Mouse (Mus musculus): ENCODE results near the gene Ddx31. TPM values are rescaled to one million over a fixed set of nuclear protein-coding genes. Genes with fewer than 3 reads are reported as not detected.
A peak's percentile ranks its signal among the peaks of the same experiment; 100 is the strongest.

The Ddx31 gene
- polyA plus RNA-seq, 1 experiment = 4.0 TPM

GRCm38 (mm10) chr2:28915768-28916512, 75.7 kb downstream of the Ddx31 start:
- TF ChIP-seq GATA1 (IDR thresholded peaks at IDR 0.05; ENCODE audit: borderline replicate concordance, low read length) = no peak
- no peak for TF ChIP-seq FLI1 (IDR thresholded peaks at IDR 0.05; ENCODE audit: low read length)
- H3K4me1 ChIP-seq = peaks cover 42% of the 10 kb centered on the region
- H3K27me3 ChIP-seq (replicated peaks) = peaks cover 94% of the 10 kb centered on the region
- no peak overlapping the region for H3K4me3 ChIP-seq (replicated peaks)
- H3K9me3 ChIP-seq = 0 out of 2 replicates have a peak, but pooled peaks cover 3% of the 10 kb centered on the region
- H3K36me3 ChIP-seq (replicated peaks; ENCODE audit: low read length) = no peaks in the 10 kb centered on the region

GRCm38 (mm10) chr2:28916513-28916865, 76.3 kb downstream of the Ddx31 start, which contains the start of gene Barhl1:
Gene Barhl1, minus strand, starts transcription at chr2:28916668.
- H3K4me1 ChIP-seq = peaks cover 39% of the 10 kb centered on the region
- H3K27me3 ChIP-seq (replicated peaks) = peaks cover 94% of the 10 kb centered on the region
- TF ChIP-seq GATA1 (IDR thresholded peaks at IDR 0.05; ENCODE audit: borderline replicate concordance, low read length) (no peak), FLI1 (IDR thresholded peaks at IDR 0.05; ENCODE audit: low read length) (no peak)
- peak within 1 kb of the TSS; percentile 62 for H3K4me3 ChIP-seq (replicated peaks)
- H3K9me3 ChIP-seq = 0 out of 2 replicates have a peak, but pooled peaks cover 3% of the 10 kb centered on the region
- no peaks in the 10 kb centered on the region for H3K36me3 ChIP-seq (replicated peaks; ENCODE audit: low read length)

DNA sequence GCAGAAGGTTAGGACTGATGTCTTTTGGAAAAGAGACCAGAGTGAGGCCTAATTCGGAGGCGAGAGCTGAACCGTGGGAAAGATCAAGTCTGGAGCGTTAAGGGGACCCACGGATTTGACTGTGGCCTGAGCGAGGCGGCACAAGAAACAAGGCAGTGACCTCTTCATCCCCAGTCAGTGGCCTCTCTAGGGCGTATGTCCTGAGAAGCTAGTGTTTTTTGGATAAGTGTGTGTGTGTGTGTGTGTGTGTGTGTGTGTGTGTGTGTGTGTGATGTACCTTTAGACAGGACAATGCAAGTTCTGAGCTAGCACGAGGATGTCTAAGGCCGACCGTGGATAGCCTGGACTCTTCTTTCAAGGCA, 76.9 kb downstream of the Ddx31 start:
- Histone ChIP-seq H3K9me3 (0 out of 2 replicates have a peak, but pooled peaks cover 3% of the 10 kb centered on the region), H3K36me3 (replicated peaks; ENCODE audit: low read length) (no peaks in the 10 kb centered on the region), H3K4me3 (replicated peaks) (no peak overlapping the region), H3K27me3 (replicated peaks) (peaks cover 94% of the 10 kb centered on the region), H3K4me1 (peaks cover 33% of the 10 kb centered on the region)
- TF ChIP-seq GATA1 (IDR thresholded peaks at IDR 0.05; ENCODE audit: borderline replicate concordance, low read length) = no peak
- no peak for TF ChIP-seq FLI1 (IDR thresholded peaks at IDR 0.05; ENCODE audit: low read length)

- no peak for TF ChIP-seq GATA1 (IDR thresholded peaks at IDR 0.05; ENCODE audit: borderline replicate concordance, low read length)
- no peak for TF ChIP-seq FLI1 (IDR thresholded peaks at IDR 0.05; ENCODE audit: low read length)
- peaks cover 94% of the 10 kb centered on the region for H3K27me3 ChIP-seq (replicated peaks)
- H3K4me1 ChIP-seq = peaks cover 33% of the 10 kb centered on the region
- H3K4me3 ChIP-seq (replicated peaks) = peak overlapping the region; percentile 62
- H3K36me3 ChIP-seq (replicated peaks; ENCODE audit: low read length) = no peaks in the 10 kb centered on the region
- 0 out of 2 replicates have a peak, but pooled peaks cover 3% of the 10 kb centered on the region for H3K9me3 ChIP-seq
Observed at GRCm38 (mm10) chr2:28917518-28918361, 77.5 kb downstream of the Ddx31 start.

DNA sequence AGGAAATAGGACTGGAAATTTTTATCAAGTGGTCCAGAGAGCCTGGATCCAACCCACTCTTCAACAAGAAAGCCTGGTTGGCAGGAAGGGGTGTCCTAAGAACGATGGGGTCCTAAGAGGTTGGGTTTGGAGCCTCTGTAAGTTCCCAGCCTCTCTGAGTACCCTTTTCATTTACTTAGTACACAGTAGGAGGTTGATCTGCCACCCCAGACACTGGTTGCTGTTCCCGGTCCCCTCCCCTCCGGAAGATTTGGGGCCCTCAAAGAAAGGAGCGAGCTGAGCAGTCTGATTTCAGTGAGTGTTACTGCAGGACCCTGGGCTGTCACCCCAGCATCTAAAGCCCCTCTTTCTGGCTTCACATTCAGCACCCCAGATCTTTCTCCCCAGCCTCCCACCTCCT, 78.8 kb downstream of the Ddx31 start:
- Histone ChIP-seq H3K4me1 (peaks cover 33% of the 10 kb centered on the region), H3K4me3 (replicated peaks) (no peak overlapping the region), H3K27me3 (replicated peaks) (peaks cover 94% of the 10 kb centered on the region), H3K9me3 (0 out of 2 replicates have a peak, but pooled peaks cover 3% of the 10 kb centered on the region), H3K36me3 (replicated peaks; ENCODE audit: low read length) (no peaks in the 10 kb centered on the region)
- TF ChIP-seq GATA1 (IDR thresholded peaks at IDR 0.05; ENCODE audit: borderline replicate concordance, low read length) = no peak
- TF ChIP-seq FLI1 (IDR thresholded peaks at IDR 0.05; ENCODE audit: low read length) = no peak

GRCm38 (mm10) chr2:28923912-28924311, 83.7 kb downstream of the Ddx31 start:
- peaks cover 85% of the 10 kb centered on the region for H3K27me3 ChIP-seq (replicated peaks)
- H3K4me3 ChIP-seq (replicated peaks) = no peak overlapping the region
- TF ChIP-seq FLI1 (IDR thresholded peaks at IDR 0.05; ENCODE audit: low read length) (no peak), GATA1 (IDR thresholded peaks at IDR 0.05; ENCODE audit: borderline replicate concordance, low read length) (no peak)

DNA sequence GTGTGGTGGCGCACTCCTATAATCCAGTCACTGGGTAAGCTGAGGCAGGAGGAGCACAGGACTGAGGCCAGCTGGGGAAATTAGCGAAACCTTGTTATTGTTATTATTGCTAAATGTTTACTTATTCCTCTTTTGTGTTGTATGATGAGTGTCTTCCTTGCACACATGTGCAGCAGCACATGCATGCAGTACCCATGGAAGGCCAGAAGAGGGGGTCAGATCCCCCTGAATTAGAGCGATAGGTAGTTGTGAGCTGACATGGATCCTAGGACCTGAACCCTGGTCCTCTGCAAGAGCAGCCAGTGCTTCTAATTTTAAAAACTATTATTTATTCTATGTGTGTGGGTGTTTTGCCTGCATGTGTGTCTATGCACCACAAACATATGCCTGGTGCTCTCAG, 90.4 kb downstream of the Ddx31 start:
- no peaks in the 10 kb centered on the region for H3K36me3 ChIP-seq (replicated peaks; ENCODE audit: low read length)
- no peaks in the 10 kb centered on the region for H3K4me1 ChIP-seq
- no peaks in the 10 kb centered on the region for H3K9me3 ChIP-seq
- TF ChIP-seq GATA1 (IDR thresholded peaks at IDR 0.05; ENCODE audit: borderline replicate concordance, low read length) (no peak), FLI1 (IDR thresholded peaks at IDR 0.05; ENCODE audit: low read length) (no peak)
- H3K27me3 ChIP-seq (replicated peaks) = peaks cover 63% of the 10 kb centered on the region
- H3K4me3 ChIP-seq (replicated peaks) = no peak overlapping the region

More at GRCm38 (mm10) chr2:28923912-28924311, 83.7 kb downstream of the Ddx31 start:
- Histone ChIP-seq H3K36me3 (replicated peaks; ENCODE audit: low read length) (no peaks in the 10 kb centered on the region), H3K9me3 (0 out of 2 replicates have a peak, but pooled peaks cover 3% of the 10 kb centered on the region), H3K4me1 (peaks cover 8% of the 10 kb centered on the region)

DNA sequence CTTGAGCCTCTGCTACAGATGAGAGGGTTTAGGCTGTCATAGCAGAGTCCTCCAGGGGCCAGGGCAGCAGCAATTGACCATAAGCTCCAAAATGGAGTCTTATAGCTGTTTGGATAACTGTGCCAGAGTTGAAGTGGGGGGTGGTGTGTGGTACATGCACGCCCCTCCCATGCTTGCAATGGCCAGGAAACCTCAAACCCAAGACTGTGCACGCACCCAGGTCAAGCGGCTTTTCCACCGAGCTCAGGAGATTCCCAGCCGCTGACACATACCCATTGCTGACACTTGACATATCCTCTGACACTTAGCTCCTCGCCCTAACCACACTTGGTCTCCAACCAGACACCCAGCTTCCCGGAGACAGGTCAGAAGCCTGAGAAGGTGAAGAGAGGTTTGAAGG, 98.8 kb downstream of the Ddx31 start:
- Histone ChIP-seq H3K9me3 (no peaks in the 10 kb centered on the region), H3K36me3 (replicated peaks; ENCODE audit: low read length) (no peaks in the 10 kb centered on the region), H3K4me3 (replicated peaks) (no peak overlapping the region), H3K27me3 (replicated peaks) (peaks cover 60% of the 10 kb centered on the region), H3K4me1 (peaks cover 12% of the 10 kb centered on the region)
- no peak for TF ChIP-seq FLI1 (IDR thresholded peaks at IDR 0.05; ENCODE audit: low read length)

GRCm38 (mm10) chr2:28943666-28944516, 103.7 kb downstream of the Ddx31 start:
- Histone ChIP-seq H3K27me3 (replicated peaks) (peaks cover 78% of the 10 kb centered on the region), H3K9me3 (no peaks in the 10 kb centered on the region), H3K36me3 (replicated peaks; ENCODE audit: low read length) (no peaks in the 10 kb centered on the region), H3K4me1 (peaks cover 9% of the 10 kb centered on the region), H3K4me3 (replicated peaks) (no peak overlapping the region)
- no peak for TF ChIP-seq GATA1 (IDR thresholded peaks at IDR 0.05; ENCODE audit: borderline replicate concordance, low read length)
- TF ChIP-seq FLI1 (IDR thresholded peaks at IDR 0.05; ENCODE audit: low read length) = no peak
